8 mouse cellular contexts compared by ENCODE assay signal in the genomic region with DNA sequence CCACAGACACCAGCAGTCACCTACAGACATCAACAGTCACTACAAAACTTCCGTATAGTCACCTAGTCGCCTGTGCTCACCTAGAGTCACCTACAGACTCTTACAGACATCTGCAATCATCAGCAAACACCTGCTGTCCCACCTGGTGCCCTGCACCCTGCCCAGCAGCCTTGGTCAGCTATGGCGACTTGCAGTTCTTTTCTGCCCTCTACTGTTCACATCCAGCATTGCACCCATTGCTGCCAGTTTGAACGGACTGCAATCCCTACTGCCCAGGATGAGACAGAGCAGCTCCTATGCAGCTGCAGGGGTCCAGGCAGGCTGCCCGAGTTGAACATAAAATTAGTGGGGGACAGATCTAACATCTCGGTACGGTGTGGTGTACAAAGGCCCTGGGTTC. TPM values are rescaled to one million over a fixed set of nuclear protein-coding genes. Genes with fewer than 3 reads are reported as not detected.
DNase-seq lines count a peak whose midpoint lies in the region; ATAC-seq and TF ChIP-seq lines count a peak whose summit lies in the region.

No protein-coding gene starts in this region.

- H3K27ac ChIP-seq in MEL (ENCODE audit: control insufficient read depth, low read depth, low read length) = no peak overlapping the region
- no peak overlapping the region for H3K27ac ChIP-seq in forebrain, embryonic 16.5 days (ENCODE audit: low read length)
- H3K27ac ChIP-seq in hindbrain, embryonic 10.5 days = no peak overlapping the region

- no peaks in the 10 kb centered on the region for H3K79me2 ChIP-seq in MEL (ENCODE audit: control insufficient read depth, insufficient read depth, low read length, poor library complexity)

- peak; percentile 86 for DNase-seq in MEL (ENCODE audit: low read depth, low spot score)
- DNase-seq in cerebellum, adult 11 months = peak; percentile 82
- peak; percentile 85 for DNase-seq in hindbrain, embryonic 10.5 days (ENCODE audit: low spot score)
- peak; percentile 83 for DNase-seq in layer of hippocampus, adult 9-10 months (ENCODE audit: low spot score)
- peak; percentile 91 for DNase-seq in lung, postnatal 10 days
- DNase-seq in retina, postnatal 1 day = peak; percentile 91
- peak; percentile 87 for DNase-seq in thymus, postnatal 4 days

- TF ChIP-seq CTCF in MEL (IDR thresholded peaks at IDR 0.05 in 2 of 3, conservative IDR thresholded peaks at IDR 0.05 in 1 of 3; ENCODE audit: control insufficient read depth in 1 of 3, insufficient read depth in 1 of 3, low read depth in 2 of 3, low read length in 3 of 3, poor library complexity in 1 of 3, severe bottlenecking in 1 of 3) = peak; percentile 90 to 98 (median 96)

- no peaks in the 10 kb centered on the region for H3K9me3 ChIP-seq in MEL (replicated peaks; ENCODE audit: insufficient read depth, low read length)
- no peaks in the 10 kb centered on the region for H3K9me3 ChIP-seq in forebrain, embryonic 16.5 days (ENCODE audit: control insufficient read depth, low read length)
- no peaks in the 10 kb centered on the region for H3K9me3 ChIP-seq in hindbrain, embryonic 10.5 days

- no peaks in the 10 kb centered on the region for H3K4me1 ChIP-seq in MEL (ENCODE audit: control insufficient read depth in 1 of 2, insufficient read depth in 2 of 2, low read length in 2 of 2)
- no peaks in the 10 kb centered on the region for H3K4me1 ChIP-seq in forebrain, embryonic 16.5 days (replicated peaks; ENCODE audit: control insufficient read depth, insufficient read depth, low read length)
- H3K4me1 ChIP-seq in hindbrain, embryonic 10.5 days (replicated peaks) = peaks cover 10% of the 10 kb centered on the region

- H3K9ac ChIP-seq in MEL (ENCODE audit: control insufficient read depth, low read depth, low read length, poor library complexity, severe bottlenecking) = no peak overlapping the region
- H3K9ac ChIP-seq in forebrain, embryonic 16.5 days (replicated peaks; ENCODE audit: low read depth, low read length) = no peak overlapping the region

- 2% methylated on average over 7 of the region's 7 CpGs for WGBS in forebrain, embryonic 16.5 days
- WGBS in hindbrain, embryonic 10.5 days = 3% methylated on average over 7 of the region's 7 CpGs

- peaks cover 1 to 3% of the 10 kb centered on the region in 2 experiments; a peak in 3 of 4 replicates for H3K27me3 ChIP-seq in MEL (ENCODE audit: control insufficient read depth in 1 of 2, insufficient read depth in 2 of 2, low read length in 2 of 2)
- H3K27me3 ChIP-seq in forebrain, embryonic 16.5 days (replicated peaks; ENCODE audit: control insufficient read depth, insufficient read depth, low read length) = peaks cover 43% of the 10 kb centered on the region
- peaks cover 49% of the 10 kb centered on the region for H3K27me3 ChIP-seq in hindbrain, embryonic 10.5 days (ENCODE audit: insufficient read depth, poor library complexity, severe bottlenecking)

- no peaks in the 10 kb centered on the region for H3K36me3 ChIP-seq in MEL (ENCODE audit: control insufficient read depth in 1 of 2, insufficient read depth in 2 of 2, low read length in 2 of 2)
- H3K36me3 ChIP-seq in forebrain, embryonic 16.5 days (ENCODE audit: control insufficient read depth, insufficient read depth) = no peaks in the 10 kb centered on the region
- no peaks in the 10 kb centered on the region for H3K36me3 ChIP-seq in hindbrain, embryonic 10.5 days

- peak; percentile 72 for ATAC-seq in forebrain, embryonic 16.5 days

- H3K4me3 ChIP-seq in MEL (ENCODE audit: control insufficient read depth in 1 of 2, insufficient read depth in 1 of 2, low read depth in 2 of 2, low read length in 2 of 2) = no peak overlapping the region
- H3K4me3 ChIP-seq in forebrain, embryonic 16.5 days (replicated peaks; ENCODE audit: low read length) = no peak overlapping the region
- no peak overlapping the region for H3K4me3 ChIP-seq in hindbrain, embryonic 10.5 days

- no peak for TF ChIP-seq POLR2A in MEL (IDR thresholded peaks at IDR 0.05; ENCODE audit: control insufficient read depth in 1 of 2, insufficient read depth in 1 of 2, low read depth in 1 of 2, low read length in 2 of 2, poor library complexity in 1 of 2)

- peak; percentile 97 for TF ChIP-seq RAD21 in MEL (IDR thresholded peaks at IDR 0.05; ENCODE audit: low read depth, low read length)

- no peak overlapping the region for H3K4me2 ChIP-seq in forebrain, embryonic 16.5 days (ENCODE audit: low read length)

- TF ChIP-seq EP300 in MEL (IDR thresholded peaks at IDR 0.05; ENCODE audit: low read depth in 1 of 2, low read length in 2 of 2) = no peak

TF ChIP-seq in MEL, 35 proteins besides CTCF, POLR2A, EP300 and RAD21:
- no peak for TF ChIP-seq USF1 (IDR thresholded peaks at IDR 0.05; ENCODE audit: low read depth, low read length)
- TF ChIP-seq SIN3A (IDR thresholded peaks at IDR 0.05; ENCODE audit: low read length) = peak; percentile 40; the same call in 1 of the 2 replicates
- peak; percentile 92 for TF ChIP-seq SMC3 (IDR thresholded peaks at IDR 0.05; ENCODE audit: low read depth, low read length)
- 0 out of 2 replicates have a peak, but pooled peaks have one; percentile 18 for TF ChIP-seq JUND (IDR thresholded peaks at IDR 0.05; ENCODE audit: low read depth, low read length)
- no peak for TF ChIP-seq MAFK (IDR thresholded peaks at IDR 0.05; ENCODE audit: borderline replicate concordance, low read depth, low read length)
- no peak for TF ChIP-seq TBP (IDR thresholded peaks at IDR 0.05; ENCODE audit: low read depth, low read length)
- TF ChIP-seq KAT2A (conservative IDR thresholded peaks at IDR 0.05; ENCODE audit: low read depth, low read length) = no peak
- TF ChIP-seq ZNF384 (IDR thresholded peaks at IDR 0.05; ENCODE audit: low read depth, low read length) = no peak
- peak; percentile 94 for TF ChIP-seq ZC3H11A (IDR thresholded peaks at IDR 0.05; ENCODE audit: low read depth, low read length)
- TF ChIP-seq MAZ (IDR thresholded peaks at IDR 0.05; ENCODE audit: low read depth, low read length) = peak; percentile 41; the same call in 1 of the 2 replicates
- TF ChIP-seq GABPA (IDR thresholded peaks at IDR 0.05; ENCODE audit: low read depth, low read length) = no peak

RNA-seq across cellular contexts. Expression of a gene that starts 5.3 kb away (rescaled TPM):
- total RNA-seq in MEL (2012; rRNA removed) = 2.0 and 3.6 TPM in 2 replicates
- polyA plus RNA-seq in MEL (2012; ENCODE audit: insufficient read depth in 1 of 2, insufficient read length in 2 of 2, low read depth in 1 of 2, low replicate concordance in 2 of 2, missing spikeins in 1 of 2) = 1 to 10 TPM in 1 of 2 experiments, not detected in 1; 9.7 TPM
- 25.4 and 27.0 TPM in 2 replicates for polyA plus RNA-seq in forebrain, embryonic 16.5 days (2015; fragmentation: Nextera tagmentation; extraction: Ambion mirVana)
- 10.5 and 16.0 TPM in 2 replicates for polyA plus RNA-seq in hindbrain, embryonic 10.5 days (2016; fragmentation: Nextera tagmentation; extraction: Ambion mirVana)

RNA-seq across cellular contexts. Expression of a gene that starts 32.4 kb away (rescaled TPM):
- 0.03 and 0.08 TPM in 2 replicates for total RNA-seq in MEL (2012; rRNA removed)
- polyA plus RNA-seq in MEL (2012; ENCODE audit: insufficient read depth in 1 of 2, insufficient read length in 2 of 2, low read depth in 1 of 2, low replicate concordance in 2 of 2, missing spikeins in 1 of 2) = under 1 TPM in 1 of 2 experiments, not detected in 1; 0.38 TPM
- polyA plus RNA-seq in forebrain, embryonic 16.5 days (2015; fragmentation: Nextera tagmentation; extraction: Ambion mirVana) = 75.3 and 93.0 TPM in 2 replicates
- 3.1 and 12.9 TPM in 2 replicates for polyA plus RNA-seq in hindbrain, embryonic 10.5 days (2016; fragmentation: Nextera tagmentation; extraction: Ambion mirVana)

RNA-seq across cellular contexts. Expression of a gene that starts 46.1 kb away (rescaled TPM):
- total RNA-seq in MEL (2012; rRNA removed) = 120 and 136 TPM in 2 replicates
- polyA plus RNA-seq in MEL (2012; ENCODE audit: insufficient read depth in 1 of 2, insufficient read length in 2 of 2, low read depth in 1 of 2, low replicate concordance in 2 of 2, missing spikeins in 1 of 2) = 100 to 1,000 TPM; 215 to 276 TPM
- 70.4 and 80.9 TPM in 2 replicates for polyA plus RNA-seq in forebrain, embryonic 16.5 days (2015; fragmentation: Nextera tagmentation; extraction: Ambion mirVana)
- 87.4 and 92.6 TPM in 2 replicates for polyA plus RNA-seq in hindbrain, embryonic 10.5 days (2016; fragmentation: Nextera tagmentation; extraction: Ambion mirVana)

RNA-seq across cellular contexts. Expression of a gene that starts 49.8 kb away (rescaled TPM):
- total RNA-seq in MEL (2012; rRNA removed) = 1.7 and 2.1 TPM in 2 replicates
- polyA plus RNA-seq in MEL (2012; ENCODE audit: insufficient read depth in 1 of 2, insufficient read length in 2 of 2, low read depth in 1 of 2, low replicate concordance in 2 of 2, missing spikeins in 1 of 2) = 1 to 10 TPM in 1 of 2 experiments, not detected in 1; 1.6 TPM
- 0.40 and 0.53 TPM in 2 replicates for polyA plus RNA-seq in forebrain, embryonic 16.5 days (2015; fragmentation: Nextera tagmentation; extraction: Ambion mirVana)
- 0.39 and 0.42 TPM in 2 replicates for polyA plus RNA-seq in hindbrain, embryonic 10.5 days (2016; fragmentation: Nextera tagmentation; extraction: Ambion mirVana)

RNA-seq across cellular contexts. Expression of a gene that starts 57.3 kb away (rescaled TPM):
- 6.5 and 6.7 TPM in 2 replicates for total RNA-seq in MEL (2012; rRNA removed)
- polyA plus RNA-seq in MEL (2012; ENCODE audit: insufficient read depth in 1 of 2, insufficient read length in 2 of 2, low read depth in 1 of 2, low replicate concordance in 2 of 2, missing spikeins in 1 of 2) = 10 to 100 TPM in 1 of 2 experiments, not detected in 1; 29.5 TPM
- 1.2 and 1.8 TPM in 2 replicates for polyA plus RNA-seq in forebrain, embryonic 16.5 days (2015; fragmentation: Nextera tagmentation; extraction: Ambion mirVana)
- 2.7 and 3.0 TPM in 2 replicates for polyA plus RNA-seq in hindbrain, embryonic 10.5 days (2016; fragmentation: Nextera tagmentation; extraction: Ambion mirVana)
